Mouse (Mus musculus): ENCODE results near the gene Xbp1. TPM values are rescaled to one million over a fixed set of nuclear protein-coding genes. Genes with fewer than 3 reads are reported as not detected.

The Xbp1 gene
- polyA plus RNA-seq, 1 experiment from 2014 or later: 115 TPM

GRCm38 (mm10) chr11:5490989-5491656 lies 29.3 kb upstream of the Xbp1 start:
- DNase-seq (ENCODE audit: low read depth, low spot score) (no peak), ATAC-seq (no peak)
- no peaks in the 10 kb centered on the region for H3K27me3 ChIP-seq
- no peak for TF ChIP-seq CTCF (IDR thresholded peaks at IDR 0.05)
- in situ Hi-C loops (cut with MboI; ENCODE audit: low pct_unique_long_range_greater_than_20kb): loop anchor here (25.0 kb wide), 1 partner anchor 421 kb away; no protein-coding TSS in a partner anchor
- POLR2A ChIA-PET: interaction anchor here (0.7 to 1.0 kb wide), 2 partner anchors 29 to 49 kb away, joined by 3 read pairs; partner anchors contain the start of gene Xbp1
- CTCF ChIA-PET: interaction anchor here (0.7 to 1.0 kb wide), 2 partner anchors 10 to 376 kb away, joined by 3 read pairs; no protein-coding TSS in a partner anchor

- ChIA-PET CTCF (interaction anchor here (1.4 kb wide), 1 partner anchor 35 kb away, joined by 4 read pairs; no protein-coding TSS in a partner anchor), POLR2A (no interaction called here)
- in situ Hi-C loops (cut with MboI; ENCODE audit: low pct_unique_long_range_greater_than_20kb): loop anchor here (25.0 kb wide), 1 partner anchor 420 kb away; no protein-coding TSS in a partner anchor
- no peaks in the 10 kb centered on the region for H3K27me3 ChIP-seq
- ATAC-seq (no peak), DNase-seq (ENCODE audit: low read depth, low spot score) (no peak)
- TF ChIP-seq CTCF (IDR thresholded peaks at IDR 0.05): no peak
Measured at GRCm38 (mm10) chr11:5491912-5492311, 28.5 kb upstream of the Xbp1 start.

- DNase-seq (ENCODE audit: low read depth, low spot score) (no peak), ATAC-seq (no peak)
- in situ Hi-C loops (cut with MboI; ENCODE audit: low pct_unique_long_range_greater_than_20kb): loop anchor here (25.0 kb wide), 1 partner anchor 418 kb away; no protein-coding TSS in a partner anchor
- TF ChIP-seq CTCF (IDR thresholded peaks at IDR 0.05): no peak
- ChIA-PET CTCF (no interaction called here), POLR2A (no interaction called here)
- H3K27me3 ChIP-seq: no peaks in the 10 kb centered on the region
Measured at GRCm38 (mm10) chr11:5493869-5494268, 26.6 kb upstream of the Xbp1 start.

GRCm38 (mm10) chr11:5495286-5495832 lies 25.1 kb upstream of the Xbp1 start:
- ATAC-seq: no peak

GRCm38 (mm10) chr11:5495906-5496305 lies 24.6 kb upstream of the Xbp1 start:
- no peak for ATAC-seq
- H3K27me3 ChIP-seq: no peaks in the 10 kb centered on the region
- TF ChIP-seq CTCF (IDR thresholded peaks at IDR 0.05): no peak
- POLR2A ChIA-PET: no interaction called here
- CTCF ChIA-PET: no interaction called here
- DNase-seq (ENCODE audit: low read depth, low spot score): no peak
- in situ Hi-C loops (cut with MboI; ENCODE audit: low pct_unique_long_range_greater_than_20kb): loop anchor here (25.0 kb wide), 1 partner anchor 416 kb away; no protein-coding TSS in a partner anchor

More at GRCm38 (mm10) chr11:5495286-5495832, 25.1 kb upstream of the Xbp1 start:
- no peak for DNase-seq (ENCODE audit: low read depth, low spot score)
- CTCF ChIA-PET: no interaction called here
- POLR2A ChIA-PET: no interaction called here
- in situ Hi-C loops (cut with MboI; ENCODE audit: low pct_unique_long_range_greater_than_20kb): loop anchor here (25.0 kb wide), 1 partner anchor 417 kb away; no protein-coding TSS in a partner anchor
- no peak for TF ChIP-seq CTCF (IDR thresholded peaks at IDR 0.05)
- H3K27me3 ChIP-seq: no peaks in the 10 kb centered on the region

- ChIA-PET CTCF (no interaction called here), POLR2A (no interaction called here)
- no peak for DNase-seq (ENCODE audit: low read depth, low spot score)
- no peaks in the 10 kb centered on the region for H3K27me3 ChIP-seq
- no peak for ATAC-seq
- no peak for TF ChIP-seq CTCF (IDR thresholded peaks at IDR 0.05)
- in situ Hi-C loops (cut with MboI; ENCODE audit: low pct_unique_long_range_greater_than_20kb): loop anchor here (25.0 kb wide), 1 partner anchor 416 kb away; no protein-coding TSS in a partner anchor
Measured at GRCm38 (mm10) chr11:5496559-5497248, 23.8 kb upstream of the Xbp1 start.

GRCm38 (mm10) chr11:5498422-5498821 lies 22.0 kb upstream of the Xbp1 start:
- in situ Hi-C loops (cut with MboI; ENCODE audit: low pct_unique_long_range_greater_than_20kb): loop anchor here (25.0 kb wide), 1 partner anchor 414 kb away; no protein-coding TSS in a partner anchor
- DNase-seq (ENCODE audit: low read depth, low spot score): no peak
- ChIA-PET POLR2A (interaction anchor here (0.9 to 1.0 kb wide), 2 partner anchors 23 to 25 kb away, joined by 3 to 5 read pairs; no protein-coding TSS in a partner anchor), CTCF (interaction anchor here (1.0 kb wide), 1 partner anchor 18 kb away, joined by 3 read pairs; no protein-coding TSS in a partner anchor)
- ATAC-seq: no peak
- H3K27me3 ChIP-seq: no peaks in the 10 kb centered on the region
- no peak for TF ChIP-seq CTCF (IDR thresholded peaks at IDR 0.05)

- no peaks in the 10 kb centered on the region for H3K27me3 ChIP-seq
- DNase-seq (ENCODE audit: low read depth, low spot score) (no peak), ATAC-seq (no peak)
- in situ Hi-C loops (cut with MboI; ENCODE audit: low pct_unique_long_range_greater_than_20kb): loop anchor here (25.0 kb wide), 1 partner anchor 413 kb away; no protein-coding TSS in a partner anchor
- ChIA-PET CTCF (no interaction called here), POLR2A (interaction anchor here (0.9 to 1.0 kb wide), 2 partner anchors 22 to 24 kb away, joined by 3 to 5 read pairs; no protein-coding TSS in a partner anchor)
- no peak for TF ChIP-seq CTCF (IDR thresholded peaks at IDR 0.05)
Measured at GRCm38 (mm10) chr11:5498931-5499661, 21.4 kb upstream of the Xbp1 start.

GRCm38 (mm10) chr11:5499961-5500644 lies 20.4 kb upstream of the Xbp1 start:
- CTCF ChIA-PET: interaction anchor here (1.4 kb wide), 1 partner anchor 19 kb away, joined by 3 read pairs; no protein-coding TSS in a partner anchor
- no peaks in the 10 kb centered on the region for H3K27me3 ChIP-seq
- no peak for ATAC-seq
- DNase-seq (ENCODE audit: low read depth, low spot score): no peak
- in situ Hi-C loops (cut with MboI; ENCODE audit: low pct_unique_long_range_greater_than_20kb): loop anchor here (25.0 kb wide), 1 partner anchor 412 kb away; no protein-coding TSS in a partner anchor
- TF ChIP-seq CTCF (IDR thresholded peaks at IDR 0.05): no peak
- POLR2A ChIA-PET: no interaction called here
